In genomic region chr9:65294716-65295378, GRCm38 (mm10) we compare ENCODE assay signal across 8 mouse cellular contexts. TPM values are rescaled to one million over a fixed set of nuclear protein-coding genes. Genes with fewer than 3 reads are reported as not detected.
DNase-seq lines count a peak whose midpoint lies in the region; ATAC-seq and TF ChIP-seq lines count a peak whose summit lies in the region.

No protein-coding gene starts in this region.

- H3K9ac ChIP-seq in kidney, postnatal 0 days (ENCODE audit: low read depth, low read length), result peak overlapping the region; percentile 95
- H3K9ac ChIP-seq in intestine, embryonic 16.5 days (ENCODE audit: low read depth, low read length), result peak overlapping the region; percentile 89

- TF ChIP-seq CTCF in kidney, postnatal 0 days (IDR thresholded peaks at IDR 0.05; ENCODE audit: low read depth), result no peak

- H3K27me3 ChIP-seq in kidney, postnatal 0 days (ENCODE audit: insufficient read depth, low read length), result no peaks in the 10 kb centered on the region
- no peaks in the 10 kb centered on the region for H3K27me3 ChIP-seq in erythroblast, embryonic 14.5 days (ENCODE audit: control insufficient read depth)
- H3K27me3 ChIP-seq in intestine, embryonic 16.5 days (replicated peaks; ENCODE audit: control insufficient read depth, insufficient read depth, low read length), result no peaks in the 10 kb centered on the region
- no peaks in the 10 kb centered on the region for H3K27me3 ChIP-seq in midbrain, embryonic 10.5 days (ENCODE audit: low read depth, poor library complexity, severe bottlenecking)

- H3K4me3 ChIP-seq in kidney, postnatal 0 days (replicated peaks; ENCODE audit: low read depth, low read length), result peak overlapping the region; percentile 81
- peak overlapping the region; percentile 79 for H3K4me3 ChIP-seq in erythroblast, embryonic 14.5 days (replicated peaks)
- peak overlapping the region; percentile 77 for H3K4me3 ChIP-seq in intestine, embryonic 16.5 days (ENCODE audit: low read length)
- peak overlapping the region; percentile 81 for H3K4me3 ChIP-seq in midbrain, embryonic 10.5 days

- WGBS in kidney, postnatal 0 days, result 1% methylated on average over 28 of the region's 28 CpGs
- under 1% methylated on average over 28 of the region's 28 CpGs for WGBS in intestine, embryonic 16.5 days
- WGBS in midbrain, embryonic 10.5 days, result 6% methylated on average over 28 of the region's 28 CpGs

- H3K9me3 ChIP-seq in kidney, postnatal 0 days (replicated peaks; ENCODE audit: low read length), result no peaks in the 10 kb centered on the region
- no peaks in the 10 kb centered on the region for H3K9me3 ChIP-seq in erythroblast, embryonic 14.5 days (ENCODE audit: control insufficient read depth, low read length)
- no peaks in the 10 kb centered on the region for H3K9me3 ChIP-seq in intestine, embryonic 16.5 days (ENCODE audit: control insufficient read depth, low read length)
- H3K9me3 ChIP-seq in midbrain, embryonic 10.5 days (replicated peaks), result no peaks in the 10 kb centered on the region

- 0 out of 2 replicates have a peak, but pooled peaks cover 8% of the 10 kb centered on the region for H3K4me1 ChIP-seq in kidney, postnatal 0 days (replicated peaks; ENCODE audit: insufficient read depth, low read length)
- peaks cover 44% of the 10 kb centered on the region for H3K4me1 ChIP-seq in erythroblast, embryonic 14.5 days (ENCODE audit: control insufficient read depth)
- H3K4me1 ChIP-seq in intestine, embryonic 16.5 days (ENCODE audit: control insufficient read depth, insufficient read depth, low read length), result 0 out of 2 replicates have a peak, but pooled peaks cover 4% of the 10 kb centered on the region
- peaks cover 24% of the 10 kb centered on the region for H3K4me1 ChIP-seq in midbrain, embryonic 10.5 days

- no peak for ATAC-seq in kidney, postnatal 0 days (replicated peaks; ENCODE audit: low FRiP score, low read depth)
- peak; percentile 29 for ATAC-seq in intestine, embryonic 16.5 days
- no peak for ATAC-seq in activated CD4-positive, CD25-positive, alpha-beta regulatory T cell, adult 4 months

- peak; percentile 39 for DNase-seq in kidney, postnatal 0 days (ENCODE audit: low spot score)
- no peak for DNase-seq in kidney, adult 8-10 months
- no peak for DNase-seq in midbrain, embryonic 10.5 days (ENCODE audit: low spot score)
- DNase-seq in frontal cortex, postnatal 14 days (ENCODE audit: low spot score in 2 of 2), result no peak
- no peak for DNase-seq in ovary, postnatal 10 days (ENCODE audit: low spot score)

- 0 out of 2 replicates have a peak, but pooled peaks cover 3% of the 10 kb centered on the region for H3K36me3 ChIP-seq in kidney, postnatal 0 days (ENCODE audit: insufficient read depth, low read length)
- peaks cover 36% of the 10 kb centered on the region for H3K36me3 ChIP-seq in erythroblast, embryonic 14.5 days (ENCODE audit: control insufficient read depth)
- H3K36me3 ChIP-seq in intestine, embryonic 16.5 days (ENCODE audit: control insufficient read depth, insufficient read depth, low read length), result no peaks in the 10 kb centered on the region
- peaks cover 13% of the 10 kb centered on the region for H3K36me3 ChIP-seq in midbrain, embryonic 10.5 days

- peak overlapping the region; percentile 85 for H3K4me2 ChIP-seq in kidney, postnatal 0 days (ENCODE audit: low read length)
- peak overlapping the region; percentile 85 for H3K4me2 ChIP-seq in intestine, embryonic 16.5 days (ENCODE audit: low read depth, low read length)

- H3K27ac ChIP-seq in kidney, postnatal 0 days, result peak overlapping the region; percentile 95
- peak overlapping the region; percentile 83 for H3K27ac ChIP-seq in intestine, embryonic 16.5 days (ENCODE audit: low read length)
- peak overlapping the region; percentile 90 for H3K27ac ChIP-seq in midbrain, embryonic 10.5 days (replicated peaks)

RNA-seq across cellular contexts. Expression of gene Clpx, which starts 0.8 kb away (rescaled TPM):
- 59.5 and 62.3 TPM in 2 replicates for polyA plus RNA-seq in kidney, postnatal 0 days (2015; fragmentation: Nextera tagmentation; extraction: Ambion mirVana)
- 0.86 and 1.1 TPM in 2 replicates for polyA plus RNA-seq in erythroblast, embryonic 14.5 days (2012)
- polyA plus RNA-seq in intestine, embryonic 16.5 days (2015; fragmentation: Nextera tagmentation; extraction: Ambion mirVana), result 46.6 and 49.7 TPM in 2 replicates
- 41.6 and 42.3 TPM in 2 replicates for polyA plus RNA-seq in midbrain, embryonic 10.5 days (2016; fragmentation: Nextera tagmentation; extraction: Ambion mirVana)
- polyA plus RNA-seq in activated CD4-positive, CD25-positive, alpha-beta regulatory T cell, adult 4 months (2017; shearing (Covaris generic)), result 10 to 100 TPM; 35.1 to 35.3 TPM

RNA-seq across cellular contexts. Expression of gene Cilp, which starts 29.9 kb away (rescaled TPM):
- 0.33 and 0.51 TPM in 2 replicates for polyA plus RNA-seq in kidney, postnatal 0 days (2015; fragmentation: Nextera tagmentation; extraction: Ambion mirVana)
- not detected in 2 replicates for polyA plus RNA-seq in erythroblast, embryonic 14.5 days (2012)
- polyA plus RNA-seq in intestine, embryonic 16.5 days (2015; fragmentation: Nextera tagmentation; extraction: Ambion mirVana), result 1.7 and 2.0 TPM in 2 replicates
- 0.04 and 0.17 TPM in 2 replicates for polyA plus RNA-seq in midbrain, embryonic 10.5 days (2016; fragmentation: Nextera tagmentation; extraction: Ambion mirVana)
- not detected for polyA plus RNA-seq in activated CD4-positive, CD25-positive, alpha-beta regulatory T cell, adult 4 months (2017; shearing (Covaris generic))

RNA-seq across cellular contexts. Expression of gene Pdcd7, which starts 51.1 kb away (rescaled TPM):
- 9.1 and 10.3 TPM in 2 replicates for polyA plus RNA-seq in kidney, postnatal 0 days (2015; fragmentation: Nextera tagmentation; extraction: Ambion mirVana)
- 0.99 and 1.1 TPM in 2 replicates for polyA plus RNA-seq in erythroblast, embryonic 14.5 days (2012)
- polyA plus RNA-seq in intestine, embryonic 16.5 days (2015; fragmentation: Nextera tagmentation; extraction: Ambion mirVana), result 3.4 and 3.5 TPM in 2 replicates
- 8.1 and 8.4 TPM in 2 replicates for polyA plus RNA-seq in midbrain, embryonic 10.5 days (2016; fragmentation: Nextera tagmentation; extraction: Ambion mirVana)
- polyA plus RNA-seq in activated CD4-positive, CD25-positive, alpha-beta regulatory T cell, adult 4 months (2017; shearing (Covaris generic)), result 1 to 10 TPM; 4.1 to 5.0 TPM

Comparison
In these comparisons a context has a peak if more than half of its experiments do, and no peak if none do; other contexts are left out.
1. RNA of gene Clpx, which starts 0.8 kb away (polyA plus RNA-seq): 59.5 to 62.3 TPM in kidney, postnatal 0 days, 46.6 to 49.7 TPM in intestine, embryonic 16.5 days, 41.6 to 42.3 TPM in midbrain, embryonic 10.5 days and 35.1 to 35.3 TPM in activated CD4-positive, CD25-positive, alpha-beta regulatory T cell, adult 4 months; 0.86 to 1.1 TPM in erythroblast, embryonic 14.5 days; every median in the first group is over 10 times any median in the second.
2. Peak in every context shown above with its lines, with median percentiles within 50 percentile points of each other: H3K27ac ChIP-seq and H3K4me3 ChIP-seq.